Mouse (Mus musculus): ENCODE results near the gene Fam209.

The Fam209 gene

GRCm38 (mm10) chr2:172472318-172472717 lies at the start of gene Fam209:
Fam209 (plus strand) TSS chr2:172472520.
- in situ Hi-C loops (cut with MboI, MseI) = no loop called here

- in situ Hi-C loops (cut with MboI, MseI) = no loop called here
These were observed 41.7 kb upstream of the Fam209 start for GRCm38 (mm10) chr2:172430609-172431008.

GRCm38 (mm10) chr2:172433746-172434145 lies 38.6 kb upstream of the Fam209 start:
- in situ Hi-C loops (cut with MboI, MseI) = no loop called here

- in situ Hi-C loops (cut with MboI, MseI) = loop anchor here (5.0 kb wide), 1 partner anchor 55 kb away; no protein-coding TSS in a partner anchor
These were observed 34.9 kb upstream of the Fam209 start for GRCm38 (mm10) chr2:172437371-172437952.

GRCm38 (mm10) chr2:172439843-172440639 lies 32.3 kb upstream of the Fam209 start, which contains the start of gene Rtf2:
Rtf2 (plus strand) TSS chr2:172440556.
- in situ Hi-C loops (cut with MboI, MseI) = loop anchor here (5.0 kb wide), 1 partner anchor 58 kb away; no protein-coding TSS in a partner anchor

- in situ Hi-C loops (cut with MboI, MseI) = no loop called here
These were observed 31.7 kb upstream of the Fam209 start for GRCm38 (mm10) chr2:172440640-172441005.

- in situ Hi-C loops (cut with MboI, MseI) = no loop called here
These were observed 31.1 kb upstream of the Fam209 start for GRCm38 (mm10) chr2:172441176-172441575.

- in situ Hi-C loops (cut with MboI, MseI) = no loop called here
These were observed 26.7 kb upstream of the Fam209 start for GRCm38 (mm10) chr2:172445617-172446016.

GRCm38 (mm10) chr2:172447317-172447716 lies 25.0 kb upstream of the Fam209 start:
- in situ Hi-C loops (cut with MboI, MseI) = no loop called here

GRCm38 (mm10) chr2:172448329-172448728 lies 24.0 kb upstream of the Fam209 start:
- in situ Hi-C loops (cut with MboI, MseI) = no loop called here

- in situ Hi-C loops (cut with MboI, MseI) = no loop called here
These were observed 21.7 kb upstream of the Fam209 start for GRCm38 (mm10) chr2:172450640-172451039.

GRCm38 (mm10) chr2:172452031-172452430 lies 20.3 kb upstream of the Fam209 start:
- in situ Hi-C loops (cut with MboI, MseI) = no loop called here

GRCm38 (mm10) chr2:172452458-172452857 lies 19.9 kb upstream of the Fam209 start:
- in situ Hi-C loops (cut with MboI, MseI) = no loop called here

- in situ Hi-C loops (cut with MboI, MseI) = no loop called here
These were observed 13.8 kb upstream of the Fam209 start, which contains the start of gene Gcnt7 for GRCm38 (mm10) chr2:172458496-172458895. Gcnt7 (minus strand) TSS chr2:172458596.

- in situ Hi-C loops (cut with MboI, MseI) = no loop called here
These were observed 11.7 kb upstream of the Fam209 start for GRCm38 (mm10) chr2:172460647-172461046.

- in situ Hi-C loops (cut with MboI, MseI) = no loop called here
These were observed 9.5 kb upstream of the Fam209 start for GRCm38 (mm10) chr2:172462813-172463212.

- in situ Hi-C loops (cut with MboI, MseI) = no loop called here
These were observed 5.7 kb upstream of the Fam209 start for GRCm38 (mm10) chr2:172466427-172467132.

- in situ Hi-C loops (cut with MboI, MseI) = no loop called here
These were observed 5.1 kb upstream of the Fam209 start for GRCm38 (mm10) chr2:172467206-172467605.

- in situ Hi-C loops (cut with MboI, MseI) = no loop called here
These were observed 3.9 kb upstream of the Fam209 start for GRCm38 (mm10) chr2:172468346-172468819.

GRCm38 (mm10) chr2:172473591-172473990 lies 1.3 kb downstream of the Fam209 start:
- in situ Hi-C loops (cut with MboI, MseI) = no loop called here

- in situ Hi-C loops (cut with MboI, MseI) = loop anchor here (5.0 kb wide), 1 partner anchor 297 kb away; no protein-coding TSS in a partner anchor
These were observed 2.6 kb downstream of the Fam209 start for GRCm38 (mm10) chr2:172474970-172475369.

GRCm38 (mm10) chr2:172476707-172477260 lies 4.5 kb downstream of the Fam209 start:
- in situ Hi-C loops (cut with MboI, MseI) = loop anchor here (5.0 kb wide), 1 partner anchor 296 kb away; no protein-coding TSS in a partner anchor
